In the genomic region with DNA sequence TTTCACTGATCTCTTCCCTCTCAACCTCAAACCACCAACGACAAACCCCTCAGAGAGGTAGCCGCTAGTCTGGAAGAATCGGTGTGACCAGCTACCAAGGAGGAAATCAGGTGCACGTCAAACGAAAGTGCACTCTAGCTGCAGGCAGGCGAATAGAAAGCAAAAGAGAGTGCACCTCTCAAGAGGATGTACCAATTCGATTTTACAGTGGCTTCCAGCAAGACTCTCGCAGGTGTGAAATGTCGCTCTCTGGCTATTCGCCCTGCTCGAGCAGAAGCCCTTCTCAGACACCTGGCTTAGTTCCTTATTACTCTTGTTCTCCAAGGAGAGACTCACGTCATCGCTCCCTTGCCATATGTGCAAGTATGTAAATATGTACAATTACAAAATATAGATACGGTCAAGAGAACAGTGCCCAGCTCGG, we compare ENCODE assay signal across 8 mouse cellular contexts. TPM values are rescaled to one million over a fixed set of nuclear protein-coding genes. Genes with fewer than 3 reads are reported as not detected.
DNase-seq lines count a peak whose midpoint lies in the region; ATAC-seq lines count a peak whose summit lies in the region.

Sidt1 (minus strand) TSS at position 336 of the 424 bp plus-strand sequence.

- WGBS in heart, embryonic 13.5 days, result 5% methylated on average over 15 of the region's 15 CpGs

- H3K27ac ChIP-seq in heart, embryonic 13.5 days (replicated peaks), result no peak within 1 kb of the TSS

- H3K9me3 ChIP-seq in heart, embryonic 13.5 days, result peaks cover 7% of the 10 kb centered on the region; the same call in 1 of the 2 replicates

- H3K36me3 ChIP-seq in heart, embryonic 13.5 days, result no peaks in the 10 kb centered on the region

- peak; percentile 40 to 41 for DNase-seq in lung, adult 18-20 months
- no peak for DNase-seq in lung, postnatal 10 days
- peak; percentile 77 to 78 for DNase-seq in cerebellum, postnatal 25 days
- peak; percentile 17 to 36 for DNase-seq in layer of hippocampus, postnatal 36 days
- peak; percentile 46 for DNase-seq in lung, postnatal 36 days
- peak; percentile 37 to 56 for DNase-seq in right cerebral cortex, postnatal 36 days (ENCODE audit: low spot score in 2 of 2)

- H3K4me3 ChIP-seq in heart, embryonic 13.5 days, result peak within 1 kb of the TSS; percentile 72

- H3K27me3 ChIP-seq in heart, embryonic 13.5 days (replicated peaks), result peaks cover 48% of the 10 kb centered on the region

- H3K4me2 ChIP-seq in heart, embryonic 13.5 days, result peak within 1 kb of the TSS; percentile 100

- peak within 1 kb of the TSS; percentile 80 for H3K9ac ChIP-seq in heart, embryonic 13.5 days

- no peak for ATAC-seq in heart, embryonic 13.5 days (ENCODE audit: extremely low read depth, insufficient number of reproducible peaks, low FRiP score, low TSS enrichment)
- no peak for ATAC-seq in erythroid progenitor cell, adult 5-6 weeks (replicated peaks; ENCODE audit: low FRiP score, poor library complexity, severe bottlenecking)

- H3K4me1 ChIP-seq in heart, embryonic 13.5 days, result peaks cover 17% of the 10 kb centered on the region

RNA-seq across cellular contexts. Expression of gene Sidt1, which starts in this region (rescaled TPM):
- polyA plus RNA-seq in heart, embryonic 13.5 days (2015; fragmentation: Nextera tagmentation; extraction: Ambion mirVana), result 0.14 TPM in 1 of 2 replicates, not detected in the other
- total RNA-seq in layer of hippocampus, postnatal 36 days (2021), result 10 to 100 TPM; 41.6 to 44.5 TPM
- total RNA-seq in erythroid progenitor cell, adult 5-6 weeks (2015; ENCODE audit: low replicate concordance), result 3.2 TPM in 1 of 2 replicates, not detected in the other
- total RNA-seq in erythroid progenitor cell, adult 5-6 weeks (2017; ENCODE audit: low replicate concordance), result 0.90 TPM in 1 of 2 replicates, not detected in the other

Comparison
In these comparisons a context has a peak if more than half of its experiments do, and no peak if none do; other contexts are left out.
1. RNA of gene Sidt1 (total RNA-seq): 41.6 to 44.5 TPM in layer of hippocampus, postnatal 36 days; 0.90 to 3.2 TPM in erythroid progenitor cell, adult 5-6 weeks; every median in the first group is over 10 times any median in the second.